Mouse (Mus musculus): ENCODE measurements around the gene Wwox. TPM values are rescaled to one million over a fixed set of nuclear protein-coding genes. Genes with fewer than 3 reads are reported as not detected.

Wwox gene
- total and polyA plus RNA-seq, 3 experiments: 7.6 to 61.8 (median 12.2) TPM

DNA sequence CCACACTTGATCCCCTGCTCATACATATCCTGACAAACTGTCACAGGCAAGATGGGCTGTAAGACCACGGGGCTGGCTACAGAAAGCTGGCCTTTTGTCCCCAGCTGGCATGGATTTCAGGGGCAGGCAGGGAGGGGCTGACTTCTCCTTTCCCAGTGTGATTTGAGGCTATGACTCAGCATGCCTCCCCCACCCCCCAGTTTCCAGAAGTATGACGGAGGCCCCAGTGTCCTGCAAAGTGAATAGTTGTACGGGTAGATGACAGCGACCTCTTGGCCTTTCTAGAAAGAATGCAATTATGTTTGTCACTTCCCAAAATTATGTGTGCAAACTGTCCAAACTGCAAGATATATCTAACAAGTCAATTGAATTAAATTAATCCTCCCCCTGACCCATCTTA, 830.1 kb downstream of the Wwox start:
- Histone ChIP-seq H3K36me3 (ENCODE audit: control insufficient read depth in 1 of 2, insufficient read depth in 2 of 2, low read length in 2 of 2) (no peaks in the 10 kb centered on the region), H3K27ac (ENCODE audit: control insufficient read depth, low read depth, low read length) (no peak overlapping the region), H3K4me1 (ENCODE audit: control insufficient read depth in 1 of 2, insufficient read depth in 2 of 2, low read length in 2 of 2) (no peaks in the 10 kb centered on the region), H3K79me2 (ENCODE audit: control insufficient read depth, insufficient read depth, low read length, poor library complexity) (no peaks in the 10 kb centered on the region), H3K4me3 (ENCODE audit: control insufficient read depth in 1 of 2, insufficient read depth in 1 of 2, low read depth in 2 of 2, low read length in 2 of 2) (no peak overlapping the region), H3K9ac (ENCODE audit: control insufficient read depth, low read depth, low read length, poor library complexity, severe bottlenecking) (no peak overlapping the region), H3K9me3 (replicated peaks; ENCODE audit: insufficient read depth, low read length) (no peaks in the 10 kb centered on the region), H3K27me3 (ENCODE audit: control insufficient read depth in 1 of 2, insufficient read depth in 2 of 2, low read length in 2 of 2) (no peaks in the 10 kb centered on the region)
- TF ChIP-seq EP300 (IDR thresholded peaks at IDR 0.05; ENCODE audit: low read depth in 1 of 2, low read length in 2 of 2) (no peak), CTCF (IDR thresholded peaks at IDR 0.05 in 2 of 3, conservative IDR thresholded peaks at IDR 0.05 in 1 of 3; ENCODE audit: control insufficient read depth in 1 of 3, insufficient read depth in 1 of 3, low read depth in 2 of 3, low read length in 3 of 3, poor library complexity in 1 of 3, severe bottlenecking in 1 of 3) (no peak), TCF12 (IDR thresholded peaks at IDR 0.05; ENCODE audit: low read depth, low read length) (no peak), GABPA (IDR thresholded peaks at IDR 0.05; ENCODE audit: low read depth, low read length) (no peak), POLR2AphosphoS2 (IDR thresholded peaks at IDR 0.05; ENCODE audit: low read length) (no peak), E2F4 (IDR thresholded peaks at IDR 0.05; ENCODE audit: borderline replicate concordance, low read depth, low read length) (no peak), RAD21 (IDR thresholded peaks at IDR 0.05; ENCODE audit: low read depth, low read length) (no peak), NELFE (IDR thresholded peaks at IDR 0.05; ENCODE audit: low read depth, low read length) (no peak), POLR2AphosphoS5 (IDR thresholded peaks at IDR 0.05; ENCODE audit: borderline replicate concordance, low read depth, low read length) (no peak), SIN3A (IDR thresholded peaks at IDR 0.05; ENCODE audit: low read length) (no peak), ETS1 (IDR thresholded peaks at IDR 0.05; ENCODE audit: low read depth, low read length) (no peak), MEF2A (IDR thresholded peaks at IDR 0.05; ENCODE audit: extremely low read depth, insufficient replicate concordance, low read depth, low read length, poor library complexity, severe bottlenecking) (no peak), ZNF384 (IDR thresholded peaks at IDR 0.05; ENCODE audit: low read depth, low read length) (no peak), ZC3H11A (IDR thresholded peaks at IDR 0.05; ENCODE audit: low read depth, low read length) (no peak), MAZ (IDR thresholded peaks at IDR 0.05; ENCODE audit: low read depth, low read length) (no peak), UBTF (IDR thresholded peaks at IDR 0.05; ENCODE audit: borderline replicate concordance, insufficient read depth, low read depth, low read length) (no peak), HCFC1 (IDR thresholded peaks at IDR 0.05; ENCODE audit: low read depth, low read length) (no peak)
- no peak for DNase-seq (ENCODE audit: low read depth, low spot score)

DNA sequence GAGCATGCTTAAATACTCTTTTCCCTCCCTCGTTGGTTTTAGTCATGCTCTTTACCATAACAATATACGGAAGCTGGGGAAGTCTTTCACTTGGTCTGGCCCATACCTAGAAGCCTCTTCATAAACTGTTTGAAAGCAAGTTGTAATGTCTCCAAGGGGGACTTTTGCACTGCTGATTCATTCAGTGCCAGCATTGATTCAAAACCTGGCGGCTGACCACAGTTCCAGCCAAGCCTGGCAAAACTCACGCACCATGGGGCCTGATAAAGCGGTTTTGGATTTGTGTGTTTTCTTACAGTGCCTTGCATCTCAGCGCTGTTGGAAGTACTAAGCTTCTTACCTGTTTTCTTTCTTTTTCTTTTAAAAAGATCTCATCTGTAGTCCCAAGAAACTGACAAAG, 834.5 kb downstream of the Wwox start:
- no peak for DNase-seq (ENCODE audit: low read depth, low spot score)
- H3K9me3 ChIP-seq (replicated peaks; ENCODE audit: insufficient read depth, low read length): no peaks in the 10 kb centered on the region
- no peaks in the 10 kb centered on the region for H3K79me2 ChIP-seq (ENCODE audit: control insufficient read depth, insufficient read depth, low read length, poor library complexity)
- no peak overlapping the region for H3K9ac ChIP-seq (ENCODE audit: control insufficient read depth, low read depth, low read length, poor library complexity, severe bottlenecking)
- TF ChIP-seq USF1 (IDR thresholded peaks at IDR 0.05; ENCODE audit: low read depth, low read length): no peak
- no peak for TF ChIP-seq RCOR1 (IDR thresholded peaks at IDR 0.05; ENCODE audit: low read depth, low read length)
- TF ChIP-seq KAT2A (conservative IDR thresholded peaks at IDR 0.05; ENCODE audit: low read depth, low read length): no peak
- TF ChIP-seq HCFC1 (IDR thresholded peaks at IDR 0.05; ENCODE audit: low read depth, low read length): no peak
- TF ChIP-seq SIN3A (IDR thresholded peaks at IDR 0.05; ENCODE audit: low read length): no peak
- TF ChIP-seq TBP (IDR thresholded peaks at IDR 0.05; ENCODE audit: low read depth, low read length): no peak
- no peak for TF ChIP-seq ZKSCAN1 (IDR thresholded peaks at IDR 0.05; ENCODE audit: low read depth, low read length)
- TF ChIP-seq SMC3 (IDR thresholded peaks at IDR 0.05; ENCODE audit: low read depth, low read length): no peak
- no peak for TF ChIP-seq ELF1 (IDR thresholded peaks at IDR 0.05; ENCODE audit: low read depth, low read length)
- no peak for TF ChIP-seq TAL1 (IDR thresholded peaks at IDR 0.05; ENCODE audit: low read length)
- no peak for TF ChIP-seq E2F4 (IDR thresholded peaks at IDR 0.05; ENCODE audit: borderline replicate concordance, low read depth, low read length)
- no peak for TF ChIP-seq EP300 (IDR thresholded peaks at IDR 0.05; ENCODE audit: low read depth in 1 of 2, low read length in 2 of 2)
- no peak overlapping the region for H3K4me3 ChIP-seq (ENCODE audit: control insufficient read depth in 1 of 2, insufficient read depth in 1 of 2, low read depth in 2 of 2, low read length in 2 of 2)
- H3K27ac ChIP-seq (ENCODE audit: control insufficient read depth, low read depth, low read length): no peak overlapping the region
- H3K27me3 ChIP-seq (ENCODE audit: control insufficient read depth in 1 of 2, insufficient read depth in 2 of 2, low read length in 2 of 2): no peaks in the 10 kb centered on the region
- no peaks in the 10 kb centered on the region for H3K36me3 ChIP-seq (ENCODE audit: control insufficient read depth in 1 of 2, insufficient read depth in 2 of 2, low read length in 2 of 2)
- no peaks in the 10 kb centered on the region for H3K4me1 ChIP-seq (ENCODE audit: control insufficient read depth in 1 of 2, insufficient read depth in 2 of 2, low read length in 2 of 2)
